In genomic region chr16:31657502-31657901, GRCm38 (mm10) we compare ENCODE assay signal across 25 mouse cellular contexts.
"Had no signal": no experiment of that assay in that cellular context is flagged by ENCODE, and none has a peak within 500 bp of the region (broad histone marks: within the 10 kb centered on the region; RNA-seq: fewer than 3 reads in every experiment).

No protein-coding gene starts in this region.

- H3K9ac ChIP-seq: heart, embryonic 13.5 days; heart, embryonic 15.5 days; hindbrain, embryonic 13.5 days; hindbrain, embryonic 15.5 days; kidney, embryonic 15.5 days; limb, embryonic 13.5 days; limb, embryonic 15.5 days; liver, embryonic 12.5 days; liver, embryonic 14.5 days had no signal

- H3K27ac ChIP-seq: heart, embryonic 13.5 days; heart, embryonic 15.5 days; hindbrain, embryonic 13.5 days; hindbrain, embryonic 15.5 days; hindbrain, postnatal 0 days; kidney, embryonic 15.5 days; kidney, postnatal 0 days; limb, embryonic 13.5 days; limb, embryonic 15.5 days; liver, embryonic 12.5 days; liver, embryonic 14.5 days had no signal

- DNase-seq: gastrocnemius, postnatal 14 days; gastrocnemius, postnatal 36 days; heart, adult 18-20 months; heart, postnatal 14 days; heart, postnatal 36 days; kidney, adult 11 months; kidney, adult 2 months; kidney, adult 9 months; kidney, postnatal 14 days; layer of hippocampus, adult 9-11 months; layer of hippocampus, postnatal 36 days; left cerebral cortex, postnatal 4 days had no signal

- H3K4me2 ChIP-seq: heart, embryonic 11.5 days; heart, embryonic 13.5 days; heart, embryonic 15.5 days; hindbrain, embryonic 13.5 days; hindbrain, embryonic 15.5 days; kidney, embryonic 15.5 days; limb, embryonic 13.5 days; limb, embryonic 15.5 days; liver, embryonic 12.5 days had no signal

- H3K9me3 ChIP-seq: heart, embryonic 13.5 days; heart, embryonic 15.5 days; hindbrain, embryonic 13.5 days; hindbrain, embryonic 15.5 days; kidney, embryonic 15.5 days; limb, embryonic 13.5 days; limb, embryonic 15.5 days; liver, embryonic 12.5 days had no signal

- H3K27me3 ChIP-seq: heart, embryonic 15.5 days; kidney, embryonic 15.5 days; limb, embryonic 13.5 days; limb, embryonic 15.5 days had no signal

- H3K4me3 ChIP-seq: heart, embryonic 13.5 days; heart, embryonic 15.5 days; hindbrain, embryonic 13.5 days; hindbrain, embryonic 15.5 days; kidney, embryonic 15.5 days; limb, embryonic 13.5 days; limb, embryonic 15.5 days; liver, embryonic 12.5 days had no signal

- H3K36me3 ChIP-seq: heart, embryonic 13.5 days; heart, embryonic 15.5 days; hindbrain, embryonic 13.5 days; hindbrain, embryonic 15.5 days; kidney, embryonic 15.5 days; limb, embryonic 13.5 days; limb, embryonic 15.5 days; liver, embryonic 12.5 days had no signal

- ATAC-seq: hindbrain, postnatal 0 days; intestine, embryonic 16.5 days; liver, embryonic 12.5 days had no signal
